Mouse (Mus musculus) MEL (cell line): ENCODE measurements around the gene Gpatch3. TPM values are rescaled to one million over a fixed set of nuclear protein-coding genes. Genes with fewer than 3 reads are reported as not detected.

Experiments
- DNase-seq: peaks from one replicate; pipeline ENCODE4 v3.0.0; 2011; ENCODE audit warnings: low read depth, low spot score
- H3K27ac ChIP-seq: 2 replicates; pipeline ENCODE4 v1.5.1; 2012; ENCODE audit warnings: low read depth, mild to moderate bottlenecking, control low read depth, low read length, moderate library complexity; ENCODE audit not compliant: control insufficient read depth
- H3K27me3 ChIP-seq, 2 experiments: fragments of 150-350 bp in 1 of 2; sonication (generic) in 1 of 2; 2 replicates each; pipeline ENCODE4 v1.6.1; 2012; ENCODE audit warnings: low read length in 2 of 2, mild to moderate bottlenecking in 2 of 2, improper control_type of control experiment in 1 of 2, moderate library complexity in 1 of 2; ENCODE audit not compliant: insufficient read depth in 2 of 2, control insufficient read depth in 1 of 2
- H3K36me3 ChIP-seq, 2 experiments: 2 replicates each; pipeline ENCODE4 v1.6.1; 2012 to 2014; ENCODE audit warnings: low read length in 2 of 2, improper control_type of control experiment in 1 of 2, inconsistent platforms in 1 of 2, mild to moderate bottlenecking in 1 of 2; ENCODE audit not compliant: insufficient read depth in 2 of 2, control insufficient read depth in 1 of 2
- H3K4me1 ChIP-seq, 2 experiments: fragments of 150-350 bp in 1 of 2; sonication (generic) in 1 of 2; 2 replicates each; pipeline ENCODE4 v1.6.1; 2012; ENCODE audit warnings: low read length in 2 of 2, improper control_type of control experiment in 1 of 2, mild to moderate bottlenecking in 1 of 2; ENCODE audit not compliant: insufficient read depth in 2 of 2, control insufficient read depth in 1 of 2
- H3K4me3 ChIP-seq, 2 experiments: fragments of 150-350 bp in 1 of 2; sonication (generic) in 1 of 2; 2 replicates each; pipeline ENCODE4 v1.5.1; 2012; ENCODE audit warnings: low read depth in 2 of 2, low read length in 2 of 2, mild to moderate bottlenecking in 2 of 2, moderate library complexity in 2 of 2, control low read depth in 1 of 2, improper control_type of control experiment in 1 of 2; ENCODE audit not compliant: control insufficient read depth in 1 of 2, insufficient read depth in 1 of 2
- H3K79me2 ChIP-seq: 2 replicates; pipeline ENCODE4 v1.6.1; 2012; ENCODE audit warnings: mild to moderate bottlenecking, low read length, moderate library complexity; ENCODE audit not compliant: control insufficient read depth, poor library complexity, insufficient read depth
- H3K9ac ChIP-seq: 2 replicates; pipeline ENCODE4 v1.6.1; 2012; ENCODE audit warnings: low read depth, mild to moderate bottlenecking, control low read depth, low read length, moderate library complexity; ENCODE audit not compliant: control insufficient read depth, poor library complexity, severe bottlenecking
- H3K9me3 ChIP-seq: fragments of 150-350 bp; sonication (generic); replicated peaks from 2 replicates; pipeline ENCODE4 v1.6.1; 2012; ENCODE audit warnings: mild to moderate bottlenecking, low read length, improper control_type of control experiment, moderate library complexity; ENCODE audit not compliant: insufficient read depth
- CTCF ChIP-seq, 3 experiments: IDR thresholded peaks in 2 of 3; conservative IDR thresholded peaks in 1 of 3; 2 replicates each; pipeline ENCODE4 v1.5.1; 2011 to 2012; ENCODE audit warnings: low read length in 3 of 3, low read depth in 2 of 3, mild to moderate bottlenecking in 2 of 3, improper control_type of control experiment in 1 of 3, inconsistent platforms in 1 of 3, mixed read lengths in 1 of 3, moderate library complexity in 1 of 3; ENCODE audit not compliant: control insufficient read depth in 1 of 3, insufficient read depth in 1 of 3, poor library complexity in 1 of 3, severe bottlenecking in 1 of 3
- E2F4 ChIP-seq: IDR thresholded peaks from 2 replicates; pipeline ENCODE4 v1.6.1; 2011; ENCODE audit warnings: low read depth, low read length, improper control_type of control experiment, borderline replicate concordance
- GABPA ChIP-seq: IDR thresholded peaks from 2 replicates; pipeline ENCODE4 v1.6.1; 2012; ENCODE audit warnings: low read depth, mild to moderate bottlenecking, inconsistent platforms, low read length, improper control_type of control experiment, moderate library complexity
- HCFC1 ChIP-seq: IDR thresholded peaks from 2 replicates; pipeline ENCODE4 v1.6.1; 2012; ENCODE audit warnings: low read depth, mild to moderate bottlenecking, inconsistent platforms, low read length, improper control_type of control experiment, moderate library complexity
- KAT2A ChIP-seq: conservative IDR thresholded peaks from 2 replicates; pipeline ENCODE4 v1.6.1; 2012; ENCODE audit warnings: low read depth, low read length, improper control_type of control experiment, inconsistent platforms
- MAX ChIP-seq: IDR thresholded peaks from 2 replicates; pipeline ENCODE4 v1.6.1; 2011; ENCODE audit warnings: low read length, improper control_type of control experiment
- NELFE ChIP-seq: IDR thresholded peaks from 2 replicates; pipeline ENCODE4 v1.6.1; 2011; ENCODE audit warnings: low read depth, low read length, improper control_type of control experiment
- POLR2A ChIP-seq, 2 experiments: IDR thresholded peaks; 2 replicates each; pipeline ENCODE4 v1.6.1; 2011 to 2012; ENCODE audit warnings: low read length in 2 of 2, mild to moderate bottlenecking in 2 of 2, control low read depth in 1 of 2, improper control_type of control experiment in 1 of 2, low read depth in 1 of 2, moderate library complexity in 1 of 2; ENCODE audit not compliant: control insufficient read depth in 1 of 2, insufficient read depth in 1 of 2, poor library complexity in 1 of 2
- POLR2AphosphoS2 ChIP-seq: IDR thresholded peaks from 2 replicates; pipeline ENCODE4 v1.6.1; 2011; ENCODE audit warnings: low read length, improper control_type of control experiment
- RAD21 ChIP-seq: IDR thresholded peaks from 2 replicates; pipeline ENCODE4 v1.6.1; 2011; ENCODE audit warnings: mild to moderate bottlenecking, low read depth, low read length, improper control_type of control experiment
- SMC3 ChIP-seq: IDR thresholded peaks from 2 replicates; pipeline ENCODE4 v1.6.1; 2011; ENCODE audit warnings: low read depth, low read length, improper control_type of control experiment
- TCF12 ChIP-seq: IDR thresholded peaks from 2 replicates; pipeline ENCODE4 v1.6.1; 2014; ENCODE audit warnings: low read depth, mild to moderate bottlenecking, inconsistent platforms, low read length, improper control_type of control experiment, moderate library complexity
- USF1 ChIP-seq: IDR thresholded peaks from 2 replicates; pipeline ENCODE4 v1.6.1; 2014; ENCODE audit warnings: low read depth, mild to moderate bottlenecking, inconsistent platforms, low read length, improper control_type of control experiment, moderate library complexity
- ZMIZ1 ChIP-seq: IDR thresholded peaks from 2 replicates; pipeline ENCODE4 v1.6.1; 2012; ENCODE audit warnings: low read depth, mild to moderate bottlenecking, inconsistent platforms, low read length, improper control_type of control experiment, moderate library complexity
- ZNF384 ChIP-seq: IDR thresholded peaks from 2 replicates; pipeline ENCODE4 v1.6.1; 2012; ENCODE audit warnings: low read depth, mild to moderate bottlenecking, inconsistent platforms, low read length, improper control_type of control experiment
- polyA plus RNA-seq, 2 experiments: library from polyadenylated mRNA; stranded (reverse) in 1 of 2; unstranded in 1 of 2; fragments of >175 nt in 1 of 2; fragments of >200 nt in 1 of 2; gene quantifications; 2 replicates each; pipeline versions ENCODE4 v1.2.1 to v1.2.4; 2012; ENCODE audit warnings: low replicate concordance in 2 of 2, low read depth in 1 of 2; ENCODE audit not compliant: insufficient read length in 2 of 2, insufficient read depth in 1 of 2, missing spikeins in 1 of 2
- total RNA-seq: library from RNA; depleted of rRNA; stranded (reverse); fragments of 300-350 nt; gene quantifications from 2 replicates; pipeline ENCODE4 v1.2.3, GENCODE M21; 2012

The Gpatch3 gene
- total and polyA plus RNA-seq, 3 experiments, result 9.8 to 16.5 TPM; not detected in 1

- Histone ChIP-seq H3K79me2 (no peaks in the 10 kb centered on the region), H3K36me3 (no peaks in the 10 kb centered on the region; a peak in 1 of 4 replicates), H3K4me1 (no peaks in the 10 kb centered on the region), H3K4me3 (no peak overlapping the region), H3K9ac (no peak overlapping the region), H3K27ac (no peak overlapping the region), H3K9me3 (no peaks in the 10 kb centered on the region), H3K27me3 (no peaks in the 10 kb centered on the region)
- TF ChIP-seq HCFC1, result no peak
- TF ChIP-seq RAD21, result no peak
- no peak for TF ChIP-seq SMC3
- TF ChIP-seq GABPA, result no peak
- TF ChIP-seq USF1, result no peak
- TF ChIP-seq MAX, result no peak
- TF ChIP-seq NELFE, result no peak
- DNase-seq, result no peak
Observed at GRCm38 (mm10) chr4:133527788-133528187, 46.8 kb upstream of the Gpatch3 start.

- H3K9me3 ChIP-seq, result no peaks in the 10 kb centered on the region
- no peak overlapping the region for H3K4me3 ChIP-seq
- no peaks in the 10 kb centered on the region for H3K79me2 ChIP-seq
- H3K36me3 ChIP-seq, result peaks cover 0 to 4% of the 10 kb centered on the region in 2 experiments; a peak in 1 of 4 replicates
- no peak overlapping the region for H3K27ac ChIP-seq
- no peak overlapping the region for H3K9ac ChIP-seq
- H3K4me1 ChIP-seq, result no peaks in the 10 kb centered on the region
- no peaks in the 10 kb centered on the region for H3K27me3 ChIP-seq
- no peak for DNase-seq
- no peak for TF ChIP-seq E2F4
- peak in 1 of 3 experiments; percentile 7; a peak in 1 of 6 replicates for TF ChIP-seq CTCF (IDR thresholded peaks at IDR 0.05 in 2 of 3, conservative IDR thresholded peaks at IDR 0.05 in 1 of 3; ENCODE audit: control insufficient read depth in 1 of 3, insufficient read depth in 1 of 3, low read depth in 2 of 3, low read length in 3 of 3, poor library complexity in 1 of 3, severe bottlenecking in 1 of 3)
- no peak for TF ChIP-seq ZMIZ1
Observed at GRCm38 (mm10) chr4:133532777-133533176, 41.8 kb upstream of the Gpatch3 start.

DNA sequence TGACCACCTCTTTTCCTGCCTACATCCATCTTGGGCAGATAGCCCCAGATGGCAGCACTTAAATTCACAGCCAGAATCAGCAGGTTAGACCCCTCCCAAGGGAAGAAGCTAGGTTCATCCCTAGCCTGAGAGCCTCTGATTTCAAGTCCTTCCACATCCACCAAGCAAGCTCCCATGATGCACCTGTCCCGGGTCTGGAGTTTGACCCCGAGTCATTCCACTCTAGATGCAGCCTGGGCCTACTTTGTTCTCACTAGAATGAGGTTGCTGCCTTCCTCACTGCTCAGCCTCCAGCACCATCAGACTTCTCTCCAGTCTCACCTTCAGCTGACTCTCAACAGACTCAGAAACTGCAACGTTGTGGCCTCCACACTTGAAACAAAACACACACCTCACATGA lies 38.5 kb upstream of the Gpatch3 start:
- Histone ChIP-seq H3K27me3 (no peaks in the 10 kb centered on the region), H3K9ac (no peak overlapping the region), H3K27ac (no peak overlapping the region), H3K9me3 (no peaks in the 10 kb centered on the region), H3K36me3 (peaks cover 0 to 8% of the 10 kb centered on the region in 2 experiments; a peak in 2 of 4 replicates), H3K4me3 (no peak overlapping the region), H3K4me1 (no peaks in the 10 kb centered on the region), H3K79me2 (peaks cover 10% of the 10 kb centered on the region)
- TF ChIP-seq KAT2A, result no peak
- no peak for TF ChIP-seq TCF12
- no peak for TF ChIP-seq ZNF384
- no peak for TF ChIP-seq POLR2A (IDR thresholded peaks at IDR 0.05; ENCODE audit: control insufficient read depth in 1 of 2, insufficient read depth in 1 of 2, low read depth in 1 of 2, low read length in 2 of 2, poor library complexity in 1 of 2)
- no peak for TF ChIP-seq USF1
- TF ChIP-seq GABPA, result no peak
- TF ChIP-seq POLR2AphosphoS2, result no peak
- DNase-seq, result no peak
